Mouse (Mus musculus) liver, adult 2 months (tissue): ENCODE results near the gene Hoxa5. TPM values are rescaled to one million over a fixed set of nuclear protein-coding genes. Genes with fewer than 3 reads are reported as not detected.

Experiments
- DNase-seq: peaks from one replicate; pipeline ENCODE4 v3.0.0-alpha.2; 2011; ENCODE audit warnings: low read depth, low spot score; ENCODE audit errors: extremely low read depth
- H3K27ac ChIP-seq: fragments of 200-500 bp; replicated peaks from 2 replicates; pipeline ENCODE4 v1.5.1; 2012; ENCODE audit warnings: low read depth, mild to moderate bottlenecking, control low read depth, inconsistent platforms, low read length; ENCODE audit not compliant: insufficient read depth
- H3K27me3 ChIP-seq: fragments of 200-500 bp; 2 replicates; pipeline ENCODE4 v1.6.1; 2012; ENCODE audit warnings: mild to moderate bottlenecking, moderate library complexity, low read length, inconsistent platforms; ENCODE audit not compliant: control insufficient read depth, insufficient read depth
- H3K36me3 ChIP-seq: fragments of 200-500 bp; 2 replicates; pipeline ENCODE4 v1.6.1; 2012; ENCODE audit warnings: low read length, inconsistent platforms; ENCODE audit not compliant: control insufficient read depth, insufficient read depth
- H3K4me1 ChIP-seq: fragments of 200-500 bp; 2 replicates; pipeline ENCODE4 v1.6.1; 2011; ENCODE audit warnings: low read length; ENCODE audit not compliant: control insufficient read depth, insufficient read depth
- H3K4me3 ChIP-seq: fragments of 200-500 bp; 2 replicates; pipeline ENCODE4 v1.5.1; 2011; ENCODE audit warnings: low read depth, mild to moderate bottlenecking, control low read depth, low read length, moderate library complexity; ENCODE audit not compliant: insufficient read depth
- H3K79me2 ChIP-seq: fragments of 200-500 bp; 2 replicates; pipeline ENCODE4 v1.6.1; 2012; ENCODE audit warnings: inconsistent platforms, mild to moderate bottlenecking, low read length, moderate library complexity; ENCODE audit not compliant: control insufficient read depth, insufficient read depth
- H3K9ac ChIP-seq: fragments of 200-500 bp; 2 replicates; pipeline ENCODE4 v1.6.1; 2012; ENCODE audit warnings: low read depth, mild to moderate bottlenecking, control low read depth, inconsistent platforms, low read length
- CTCF ChIP-seq: fragments of 200-500 bp; IDR thresholded peaks from 2 replicates; pipeline ENCODE4 v1.5.1; 2011; ENCODE audit warnings: low read depth, low read length, control low read depth
- POLR2A ChIP-seq: fragments of 200-500 bp; IDR thresholded peaks from 2 replicates; pipeline ENCODE4 v1.6.1; 2011; ENCODE audit warnings: low read length, control low read depth; ENCODE audit not compliant: insufficient read depth; ENCODE audit errors: extremely low read depth
- WGBS: fragments of 180-500 bp; shearing (Covaris S2); methylation state at CpG from one replicate; pipeline ENCODE4 v1.1.7; 2018; 5-methylcytosine and 5-hydroxymethylcytosine counted together
- polyA plus RNA-seq: library from polyadenylated mRNA; depleted of rRNA; stranded (reverse); fragments of >200 nt; gene quantifications from 2 replicates; pipeline ENCODE4 v1.2.3, GENCODE M21; 2012
- total RNA-seq: library from RNA; depleted of rRNA; stranded (reverse); fragments of >200 nt; gene quantifications from 2 replicates; pipeline ENCODE4 v1.2.3, GENCODE M21; 2014

Hoxa5 gene
- total and polyA plus RNA-seq, 2 experiments: 0.16 to 0.28 TPM

- no peaks in the 10 kb centered on the region for H3K79me2 ChIP-seq
- H3K4me3 ChIP-seq: no peak overlapping the region
- no peaks in the 10 kb centered on the region for H3K36me3 ChIP-seq
- DNase-seq: no peak
- H3K4me1 ChIP-seq: no peaks in the 10 kb centered on the region
- TF ChIP-seq POLR2A (no peak), CTCF (no peak)
- H3K27ac ChIP-seq: no peak overlapping the region
- H3K27me3 ChIP-seq: peaks cover 68% of the 10 kb centered on the region
- H3K9ac ChIP-seq: no peak overlapping the region
- 14% methylated on average over 3 of the region's 3 CpGs for WGBS
Measured at GRCm38 (mm10) chr6:52236806-52237205, 32.4 kb upstream of the Hoxa5 start.

GRCm38 (mm10) chr6:52235866-52236265, 31.5 kb upstream of the Hoxa5 start:
- no peak for DNase-seq
- Histone ChIP-seq H3K4me1 (no peaks in the 10 kb centered on the region), H3K4me3 (no peak overlapping the region), H3K27me3 (peaks cover 60% of the 10 kb centered on the region), H3K27ac (no peak overlapping the region), H3K9ac (no peak overlapping the region), H3K36me3 (no peaks in the 10 kb centered on the region), H3K79me2 (no peaks in the 10 kb centered on the region)
- no peak for TF ChIP-seq CTCF
- TF ChIP-seq POLR2A: no peak
- WGBS: 25% methylated on average over 6 of the region's 6 CpGs

GRCm38 (mm10) chr6:52235267-52235666, 30.9 kb upstream of the Hoxa5 start:
- no peaks in the 10 kb centered on the region for H3K36me3 ChIP-seq
- DNase-seq: no peak
- WGBS: 35% methylated on average over 9 of the region's 9 CpGs
- no peak overlapping the region for H3K27ac ChIP-seq
- TF ChIP-seq CTCF (no peak), POLR2A (no peak)
- no peaks in the 10 kb centered on the region for H3K79me2 ChIP-seq
- H3K4me1 ChIP-seq: no peaks in the 10 kb centered on the region
- H3K4me3 ChIP-seq: no peak overlapping the region
- H3K9ac ChIP-seq: no peak overlapping the region
- H3K27me3 ChIP-seq: peaks cover 61% of the 10 kb centered on the region

GRCm38 (mm10) chr6:52234428-52235140, 30.2 kb upstream of the Hoxa5 start:
- 6% methylated on average over 68 of the region's 68 CpGs for WGBS
- H3K4me1 ChIP-seq: no peaks in the 10 kb centered on the region
- no peak overlapping the region for H3K4me3 ChIP-seq
- H3K36me3 ChIP-seq: no peaks in the 10 kb centered on the region
- TF ChIP-seq CTCF (no peak), POLR2A (no peak)
- no peak for DNase-seq
- H3K79me2 ChIP-seq: no peaks in the 10 kb centered on the region
- H3K27me3 ChIP-seq: peaks cover 61% of the 10 kb centered on the region
- H3K9ac ChIP-seq: no peak overlapping the region
- H3K27ac ChIP-seq: no peak overlapping the region

- WGBS: 4% methylated on average over 70 of the region's 70 CpGs
- Histone ChIP-seq H3K4me3 (no peak overlapping the region), H3K27ac (no peak overlapping the region), H3K36me3 (no peaks in the 10 kb centered on the region), H3K4me1 (no peaks in the 10 kb centered on the region), H3K79me2 (no peaks in the 10 kb centered on the region), H3K9ac (no peak overlapping the region), H3K27me3 (peaks cover 63% of the 10 kb centered on the region)
- TF ChIP-seq POLR2A (no peak), CTCF (no peak)
- DNase-seq: no peak
Measured at GRCm38 (mm10) chr6:52233546-52234427, 29.4 kb upstream of the Hoxa5 start.

GRCm38 (mm10) chr6:52232984-52233545, 28.7 kb upstream of the Hoxa5 start:
- WGBS: 7% methylated on average over 23 of the region's 23 CpGs
- DNase-seq: no peak
- TF ChIP-seq CTCF: no peak
- no peak for TF ChIP-seq POLR2A
- peaks cover 62% of the 10 kb centered on the region for H3K27me3 ChIP-seq
- no peak overlapping the region for H3K9ac ChIP-seq
- H3K36me3 ChIP-seq: no peaks in the 10 kb centered on the region
- H3K79me2 ChIP-seq: no peaks in the 10 kb centered on the region
- no peaks in the 10 kb centered on the region for H3K4me1 ChIP-seq
- H3K4me3 ChIP-seq: no peak overlapping the region
- H3K27ac ChIP-seq: no peak overlapping the region
